ENCODE assay signal across 9 mouse cellular contexts in genomic region chr12:69814272-69814671, GRCm38 (mm10). TPM values are rescaled to one million over a fixed set of nuclear protein-coding genes. Genes with fewer than 3 reads are reported as not detected.
A peak's percentile ranks its signal among the peaks of the same experiment; 100 is the strongest.
DNase-seq lines count a peak whose midpoint lies in the region; ATAC-seq lines count a peak whose summit lies in the region.
"Had no signal": no experiment of that assay in that cellular context is flagged by ENCODE, and none has a peak within 500 bp of the region (broad histone marks: within the 10 kb centered on the region; RNA-seq: fewer than 3 reads in every experiment).

No protein-coding gene starts in this region.

- H3K27ac ChIP-seq in neural tube, embryonic 14.5 days (ENCODE audit: low read depth, low read length) = 0 out of 2 replicates have a peak overlapping the region, but pooled peaks have one; percentile 35
- H3K27ac ChIP-seq in heart, embryonic 15.5 days = peak overlapping the region; percentile 35; the same call in 1 of the 2 replicates
- H3K27ac ChIP-seq in midbrain, embryonic 14.5 days (replicated peaks; ENCODE audit: low read depth, low read length) = no peak overlapping the region

- H3K4me3 ChIP-seq in neural tube, embryonic 14.5 days (ENCODE audit: low read depth, low read length) = no peak overlapping the region
- no peak overlapping the region for H3K4me3 ChIP-seq in heart, embryonic 15.5 days
- no peak overlapping the region for H3K4me3 ChIP-seq in midbrain, embryonic 14.5 days (replicated peaks; ENCODE audit: low read depth, low read length)

- 26% methylated on average over 6 of the region's 6 CpGs for WGBS in neural tube, embryonic 14.5 days
- WGBS in heart, embryonic 15.5 days = 34% methylated on average over 6 of the region's 6 CpGs
- WGBS in midbrain, embryonic 14.5 days = 42% methylated on average over 6 of the region's 6 CpGs

- no peaks in the 10 kb centered on the region for H3K4me1 ChIP-seq in neural tube, embryonic 14.5 days (ENCODE audit: control insufficient read depth, insufficient read depth, low read length)
- peaks cover 23% of the 10 kb centered on the region for H3K4me1 ChIP-seq in heart, embryonic 15.5 days (replicated peaks)
- H3K4me1 ChIP-seq in midbrain, embryonic 14.5 days (ENCODE audit: control insufficient read depth, insufficient read depth, low read length) = no peaks in the 10 kb centered on the region

- H3K27me3 ChIP-seq in neural tube, embryonic 14.5 days (ENCODE audit: control insufficient read depth, insufficient read depth, low read length) = no peaks in the 10 kb centered on the region
- no peaks in the 10 kb centered on the region for H3K27me3 ChIP-seq in heart, embryonic 15.5 days
- H3K27me3 ChIP-seq in midbrain, embryonic 14.5 days (ENCODE audit: control insufficient read depth, insufficient read depth, low read length) = no peaks in the 10 kb centered on the region

- H3K36me3 ChIP-seq in neural tube, embryonic 14.5 days (ENCODE audit: control insufficient read depth, insufficient read depth, low read length) = peaks cover 50% of the 10 kb centered on the region
- peaks cover 38% of the 10 kb centered on the region for H3K36me3 ChIP-seq in heart, embryonic 15.5 days
- H3K36me3 ChIP-seq in midbrain, embryonic 14.5 days (ENCODE audit: control insufficient read depth, insufficient read depth, low read length) = peaks cover 72% of the 10 kb centered on the region

- H3K4me2 ChIP-seq in neural tube, embryonic 14.5 days (ENCODE audit: low read depth, low read length) = no peak overlapping the region
- H3K4me2 ChIP-seq in heart, embryonic 15.5 days = no peak overlapping the region
- no peak overlapping the region for H3K4me2 ChIP-seq in midbrain, embryonic 14.5 days (ENCODE audit: low read length)

- no peak overlapping the region for H3K9ac ChIP-seq in neural tube, embryonic 14.5 days (replicated peaks; ENCODE audit: low read depth, low read length)
- H3K9ac ChIP-seq in heart, embryonic 15.5 days = no peak overlapping the region
- no peak overlapping the region for H3K9ac ChIP-seq in midbrain, embryonic 14.5 days (replicated peaks; ENCODE audit: low read length)

- ATAC-seq in neural tube, embryonic 14.5 days (ENCODE audit: low read depth) = no peak
- ATAC-seq in heart, embryonic 15.5 days (replicated peaks; ENCODE audit: insufficient number of reproducible peaks, insufficient read depth, low FRiP score, low read depth) = 0 out of 2 replicates have a peak, but pooled peaks have one; percentile 31
- no peak for ATAC-seq in midbrain, embryonic 14.5 days (ENCODE audit: low FRiP score, low TSS enrichment)

- peak; percentile 15 to 23 for DNase-seq in cerebellum, postnatal 10 days
- DNase-seq in cerebellum, postnatal 4 days (ENCODE audit: low spot score in 2 of 2) = no peak
- no peak for DNase-seq in neural tube, embryonic 10.5 days (ENCODE audit: extremely low spot score, low spot score)
- peak; percentile 17 for DNase-seq in midbrain, embryonic 14.5 days
- DNase-seq in thymus, postnatal 10 days (ENCODE audit: low spot score in 2 of 2) = no peak
- no peak for DNase-seq in cerebellum, adult 18-20 months

- no peaks in the 10 kb centered on the region for H3K9me3 ChIP-seq in neural tube, embryonic 14.5 days (ENCODE audit: control insufficient read depth, low read length)
- H3K9me3 ChIP-seq in heart, embryonic 15.5 days (replicated peaks) = no peaks in the 10 kb centered on the region
- no peaks in the 10 kb centered on the region for H3K9me3 ChIP-seq in midbrain, embryonic 14.5 days (ENCODE audit: control insufficient read depth, low read length)

RNA-seq across cellular contexts. Expression of gene Cdkl1, which starts 23.2 kb away (rescaled TPM):
- polyA plus RNA-seq in neural tube, embryonic 14.5 days (2014; fragmentation: Nextera tagmentation; extraction: Ambion mirVana) = 6.4 and 13.3 TPM in 2 replicates
- polyA plus RNA-seq in heart, embryonic 15.5 days (2015; fragmentation: Nextera tagmentation; extraction: Ambion mirVana) = 4.6 and 7.1 TPM in 2 replicates
- 7.1 and 11.4 TPM in 2 replicates for polyA plus RNA-seq in midbrain, embryonic 14.5 days (2014; fragmentation: Nextera tagmentation; extraction: Ambion mirVana)
- polyA plus RNA-seq: C2C12 had no signal

Comparison
In these comparisons a context has a peak if more than half of its experiments do, and no peak if none do; other contexts are left out.
1. DNase-seq: peak in cerebellum, postnatal 10 days (2 of 2) and midbrain, embryonic 14.5 days (single experiment); none in cerebellum, postnatal 4 days (0 of 2), neural tube, embryonic 10.5 days (single experiment), thymus, postnatal 10 days (0 of 2) and cerebellum, adult 18-20 months (0 of 2).